Mouse (Mus musculus) testis, postnatal 14 days (tissue): ENCODE results near the gene Sv2a.
"Not testable (repeated sequence)": the region's sequence is repeated elsewhere in the genome, so short reads cannot be mapped to it uniquely, and the experiment has no call there.

ENCODE experiments used
- DNase-seq: peaks from one replicate; pipeline ENCODE4 v3.0.0; 2021; ENCODE audit warnings: low spot score

Gene Sv2a

GRCm38 (mm10) chr3:96174042-96174441 is 6.9 kb upstream of the Sv2a start:
- not testable (repeated sequence) for DNase-seq

GRCm38 (mm10) chr3:96175251-96175650 is 5.7 kb upstream of the Sv2a start:
- no peak for DNase-seq

GRCm38 (mm10) chr3:96178427-96178826 is 2.5 kb upstream of the Sv2a start:
- no peak for DNase-seq

- no peak for DNase-seq
These were observed 2.0 kb upstream of the Sv2a start for GRCm38 (mm10) chr3:96178902-96179301.

- no peak for DNase-seq
These were observed 1.4 kb upstream of the Sv2a start for GRCm38 (mm10) chr3:96179531-96179930.

- DNase-seq = no peak
These were observed 795 bp downstream of the Sv2a start for GRCm38 (mm10) chr3:96181510-96182381.

GRCm38 (mm10) chr3:96182382-96182776 is 1.4 kb downstream of the Sv2a start:
- no peak for DNase-seq

- no peak for DNase-seq
These were observed 12.0 kb downstream of the Sv2a start for GRCm38 (mm10) chr3:96192977-96193376.

- DNase-seq = no peak
These were observed 14.0 kb downstream of the Sv2a start for GRCm38 (mm10) chr3:96194966-96195365.

GRCm38 (mm10) chr3:96195616-96196313 is 14.8 kb downstream of the Sv2a start:
- no peak for DNase-seq

- no peak for DNase-seq
These were observed 15.6 kb downstream of the Sv2a start for GRCm38 (mm10) chr3:96196437-96197128.

GRCm38 (mm10) chr3:96197129-96197749 is 16.3 kb downstream of the Sv2a start:
- DNase-seq = peak; percentile 87

- no peak for DNase-seq
These were observed 17.2 kb downstream of the Sv2a start for GRCm38 (mm10) chr3:96198181-96198580.

GRCm38 (mm10) chr3:96198601-96199251 is 17.8 kb downstream of the Sv2a start:
- DNase-seq = not testable (repeated sequence)

GRCm38 (mm10) chr3:96199731-96200130 is 18.8 kb downstream of the Sv2a start:
- DNase-seq = no peak

GRCm38 (mm10) chr3:96207819-96208218 is 26.9 kb downstream of the Sv2a start:
- DNase-seq = no peak

GRCm38 (mm10) chr3:96209242-96209641 is 28.3 kb downstream of the Sv2a start:
- no peak for DNase-seq

- no peak for DNase-seq
These were observed 38.3 kb downstream of the Sv2a start for GRCm38 (mm10) chr3:96219191-96219641.

- DNase-seq = peak; percentile 64
These were observed 38.7 kb downstream of the Sv2a start, which contains the start of the genes Bola1 and Hist2h2ab for GRCm38 (mm10) chr3:96219661-96220130. Gene Bola1 (minus strand): TSS chr3:96219709. Gene Hist2h2ab (plus strand): TSS chr3:96219865.

GRCm38 (mm10) chr3:96220131-96220764 is 39.3 kb downstream of the Sv2a start:
- DNase-seq = not testable (repeated sequence)
